Mouse (Mus musculus): ENCODE measurements around the gene Sesn3.
"Not testable (repeated sequence)": the region's sequence is repeated elsewhere in the genome, so short reads cannot be mapped to it uniquely, and the experiment has no call there.

The Sesn3 gene

GRCm38 (mm10) chr9:14274986-14275720 lies at the start of gene Sesn3:
Gene Sesn3 (plus strand): TSS chr9:14275067.
- DNase-seq (ENCODE audit: extremely low spot score), result peak; percentile 77

DNA sequence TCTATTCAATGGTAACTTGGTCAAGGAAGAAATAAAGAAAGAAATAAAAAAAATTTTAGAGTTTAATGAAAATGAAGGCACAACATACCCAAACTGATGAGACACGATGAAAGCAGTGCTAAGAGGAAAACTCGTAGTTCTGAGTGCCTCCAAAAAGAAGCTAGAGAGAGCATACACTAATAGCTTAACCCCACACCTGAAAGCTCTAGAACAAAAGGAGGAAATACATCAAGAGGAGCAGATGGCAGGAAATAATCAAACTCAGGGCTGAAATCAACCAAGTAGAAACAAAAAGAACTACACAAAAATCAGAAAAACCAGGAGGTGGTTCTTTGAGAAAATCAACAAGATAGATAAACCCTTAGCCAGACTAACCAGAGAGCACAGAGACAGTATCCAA lies 47.8 kb upstream of the Sesn3 start:
- DNase-seq (ENCODE audit: extremely low spot score), result not testable (repeated sequence)

- DNase-seq (ENCODE audit: extremely low spot score), result peak; percentile 30
Measured at GRCm38 (mm10) chr9:14233702-14234373, 41.0 kb upstream of the Sesn3 start.

GRCm38 (mm10) chr9:14235286-14235685 lies 39.6 kb upstream of the Sesn3 start:
- no peak for DNase-seq (ENCODE audit: extremely low spot score)

GRCm38 (mm10) chr9:14241003-14241402 lies 33.9 kb upstream of the Sesn3 start:
- not testable (repeated sequence) for DNase-seq (ENCODE audit: extremely low spot score)

DNA sequence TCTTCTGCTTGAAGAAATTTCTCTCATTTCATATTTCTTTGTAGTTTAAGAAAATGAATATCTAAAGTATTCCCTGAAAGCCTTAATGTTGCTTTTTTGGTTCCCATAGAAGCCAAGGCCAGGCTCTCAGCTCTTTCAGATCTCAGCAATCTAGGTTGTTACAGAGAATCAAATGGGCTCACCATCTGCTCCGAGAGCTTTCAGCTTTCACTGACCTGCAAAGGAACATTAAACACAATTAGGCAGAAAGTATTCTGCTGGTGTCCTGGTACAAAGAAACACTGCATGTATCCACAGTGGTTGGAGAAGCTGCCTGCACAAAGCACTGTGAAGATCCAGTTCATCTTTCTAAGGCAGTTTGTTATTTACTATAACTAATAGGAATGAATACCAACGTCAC lies 32.6 kb upstream of the Sesn3 start:
- no peak for DNase-seq (ENCODE audit: extremely low spot score)

- DNase-seq (ENCODE audit: extremely low spot score), result no peak
Measured at GRCm38 (mm10) chr9:14244528-14244927, 30.3 kb upstream of the Sesn3 start.

DNA sequence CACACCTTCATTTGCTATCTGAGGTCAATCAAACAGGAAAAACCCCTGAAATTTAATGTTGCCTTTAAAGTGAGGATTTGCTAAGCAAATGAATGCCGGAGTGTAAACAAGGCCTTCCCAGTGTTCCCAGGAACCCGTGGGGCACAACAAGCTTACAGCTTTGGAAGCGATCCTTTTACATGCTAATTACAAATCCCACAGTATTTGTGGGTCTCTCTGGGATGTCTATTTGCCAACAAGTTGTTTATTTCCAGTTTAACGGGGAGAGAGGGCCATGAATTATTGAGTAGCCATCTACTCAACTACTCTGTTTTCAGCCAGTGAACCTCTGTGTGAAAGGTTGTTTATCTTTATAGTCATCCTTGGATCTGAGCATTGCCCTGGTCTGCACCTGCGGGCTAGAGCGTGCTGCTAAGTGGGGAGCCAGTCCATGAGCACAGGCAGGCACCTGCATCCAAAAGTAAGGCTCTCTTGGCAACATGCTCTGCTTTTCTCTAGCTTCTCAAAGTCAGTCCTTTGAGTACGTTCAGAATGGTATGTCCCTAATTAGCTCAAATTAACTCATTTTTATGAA lies 29.8 kb upstream of the Sesn3 start:
- no peak for DNase-seq (ENCODE audit: extremely low spot score)

DNA sequence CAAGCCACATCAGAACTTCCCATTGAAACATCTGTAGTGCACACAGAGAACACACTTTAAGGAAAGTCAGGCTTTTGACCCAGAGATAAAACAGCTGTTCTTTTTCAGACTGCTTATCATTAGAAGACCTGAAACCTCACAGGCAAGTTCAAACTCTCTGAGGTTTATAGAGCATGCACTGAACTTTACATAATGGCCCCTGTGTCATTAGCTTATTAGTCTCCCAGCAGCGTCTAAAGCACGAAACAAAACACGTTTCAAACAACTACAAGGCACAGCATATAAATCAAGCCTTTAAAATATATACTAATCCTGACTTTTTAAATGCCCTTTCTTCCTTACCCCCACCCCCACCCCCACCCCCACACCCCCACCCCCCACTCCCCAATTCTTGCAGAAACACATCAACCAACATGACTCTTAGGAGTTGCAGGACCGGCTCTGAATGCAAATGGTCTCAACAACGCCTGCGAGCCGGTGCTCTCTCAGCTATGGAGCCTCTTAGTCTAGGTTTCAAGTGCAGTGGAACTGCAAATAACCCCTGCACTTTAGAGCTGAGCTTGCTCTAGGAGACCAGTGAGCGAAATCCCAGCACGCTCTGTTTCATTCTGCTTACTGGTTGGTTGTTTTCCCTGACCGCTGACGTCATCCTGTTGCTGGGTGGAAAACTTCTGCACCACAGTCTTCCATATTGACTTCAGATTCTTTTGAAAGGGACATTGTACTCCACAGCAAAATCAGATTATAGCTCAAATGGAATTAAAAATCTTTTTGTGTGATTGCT lies 28.7 kb upstream of the Sesn3 start:
- peak; percentile 41 for DNase-seq (ENCODE audit: extremely low spot score)

DNA sequence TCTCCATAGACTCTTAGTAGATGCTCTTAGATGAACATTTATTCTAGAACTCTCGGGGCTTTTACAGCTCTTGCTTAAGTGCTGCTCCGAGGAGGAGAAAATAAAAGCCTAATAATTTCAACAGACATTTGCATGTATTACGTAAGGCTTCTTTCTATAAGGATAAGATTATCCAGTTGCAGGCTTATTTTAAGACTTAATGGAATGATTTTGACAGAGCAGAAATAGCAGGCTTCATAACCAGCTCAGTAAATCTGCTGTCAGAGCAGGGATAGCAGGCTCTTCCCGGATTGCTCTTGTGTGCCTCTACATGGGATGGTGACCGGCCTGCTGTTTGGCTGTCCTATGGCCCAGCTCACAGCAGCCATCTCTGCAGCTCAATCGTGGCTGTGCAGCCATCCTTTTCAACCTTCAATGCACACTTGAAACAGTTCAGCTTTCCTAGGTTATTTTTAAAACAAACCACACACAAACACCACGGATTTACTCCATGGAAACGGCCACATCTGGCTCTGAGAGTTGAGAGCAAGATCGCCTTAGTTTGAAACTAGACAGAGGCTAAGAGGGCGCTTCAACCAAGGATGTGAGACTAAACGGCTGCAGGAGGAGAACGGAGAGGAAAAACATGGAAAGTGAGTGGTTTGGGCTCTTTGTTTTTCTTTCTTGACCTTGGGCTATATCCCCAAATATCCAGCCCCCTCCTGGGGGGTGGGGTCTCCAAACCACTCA lies 27.2 kb upstream of the Sesn3 start:
- no peak for DNase-seq (ENCODE audit: extremely low spot score)

- no peak for DNase-seq (ENCODE audit: extremely low spot score)
Measured at GRCm38 (mm10) chr9:14248209-14248596, 26.7 kb upstream of the Sesn3 start.

DNA sequence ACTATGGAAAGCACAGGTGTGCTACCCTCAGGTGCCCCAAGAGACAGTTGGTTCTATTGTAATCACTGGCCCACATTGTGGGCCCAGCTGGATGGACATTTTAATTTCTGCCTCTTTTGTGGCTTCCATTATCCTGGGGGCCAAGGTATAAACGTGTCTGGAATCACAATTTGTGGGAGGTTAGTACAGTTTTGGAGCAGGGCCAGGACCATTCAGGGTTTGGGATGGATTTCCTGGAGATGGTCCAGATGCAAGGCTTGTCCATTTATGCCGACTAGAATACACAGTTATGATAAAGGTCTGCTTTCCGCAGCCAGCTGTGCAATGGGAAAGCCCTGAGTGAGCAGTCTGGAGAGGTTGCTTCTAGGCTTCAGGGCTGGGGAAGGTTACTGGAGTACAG lies 13.7 kb upstream of the Sesn3 start:
- DNase-seq (ENCODE audit: extremely low spot score), result no peak

- no peak for DNase-seq (ENCODE audit: extremely low spot score)
Measured at GRCm38 (mm10) chr9:14262568-14262972, 12.3 kb upstream of the Sesn3 start.

DNA sequence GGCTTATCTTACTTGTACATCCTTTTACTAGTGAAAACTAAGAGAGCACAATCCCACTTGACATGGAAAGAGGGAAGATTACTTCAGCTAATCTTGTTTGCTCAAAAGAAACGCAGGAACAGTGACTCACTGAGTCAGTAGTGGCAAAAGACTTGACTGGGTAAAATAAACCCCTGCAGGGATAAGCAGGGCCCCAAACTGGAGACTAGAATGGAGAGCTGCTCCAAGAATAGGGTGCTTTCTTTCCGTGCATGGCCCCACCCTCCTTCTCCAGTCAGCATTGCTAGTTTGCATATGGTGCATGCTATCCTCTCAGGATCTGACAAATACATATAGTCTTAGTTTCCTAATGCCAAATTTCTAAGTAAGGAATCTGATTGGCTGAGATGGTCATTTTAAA lies 8.4 kb upstream of the Sesn3 start:
- no peak for DNase-seq (ENCODE audit: extremely low spot score)

GRCm38 (mm10) chr9:14268578-14268977 lies 6.3 kb upstream of the Sesn3 start:
- DNase-seq (ENCODE audit: extremely low spot score), result no peak

DNA sequence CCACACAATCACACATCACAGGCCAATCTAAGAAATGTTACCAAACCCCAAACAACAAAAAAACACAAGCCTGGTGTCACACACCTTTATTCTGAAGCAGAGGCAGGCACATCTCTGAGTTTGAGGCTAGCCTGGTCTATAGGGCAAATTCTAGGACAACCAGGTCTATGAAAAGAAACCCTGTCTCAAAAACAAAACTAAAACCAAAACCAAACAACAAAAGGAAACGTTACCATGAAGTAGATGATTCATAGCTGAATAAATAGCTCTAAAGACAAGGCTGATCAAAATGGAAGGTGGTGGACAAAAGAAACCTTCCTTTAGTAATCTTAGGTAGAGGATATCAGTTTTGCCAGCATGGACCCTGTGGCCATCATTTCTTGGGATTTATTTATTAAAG lies 1.9 kb upstream of the Sesn3 start:
- no peak for DNase-seq (ENCODE audit: extremely low spot score)

- DNase-seq (ENCODE audit: extremely low spot score), result no peak
Measured at GRCm38 (mm10) chr9:14274586-14274985, 281 bp upstream of the Sesn3 start.

DNA sequence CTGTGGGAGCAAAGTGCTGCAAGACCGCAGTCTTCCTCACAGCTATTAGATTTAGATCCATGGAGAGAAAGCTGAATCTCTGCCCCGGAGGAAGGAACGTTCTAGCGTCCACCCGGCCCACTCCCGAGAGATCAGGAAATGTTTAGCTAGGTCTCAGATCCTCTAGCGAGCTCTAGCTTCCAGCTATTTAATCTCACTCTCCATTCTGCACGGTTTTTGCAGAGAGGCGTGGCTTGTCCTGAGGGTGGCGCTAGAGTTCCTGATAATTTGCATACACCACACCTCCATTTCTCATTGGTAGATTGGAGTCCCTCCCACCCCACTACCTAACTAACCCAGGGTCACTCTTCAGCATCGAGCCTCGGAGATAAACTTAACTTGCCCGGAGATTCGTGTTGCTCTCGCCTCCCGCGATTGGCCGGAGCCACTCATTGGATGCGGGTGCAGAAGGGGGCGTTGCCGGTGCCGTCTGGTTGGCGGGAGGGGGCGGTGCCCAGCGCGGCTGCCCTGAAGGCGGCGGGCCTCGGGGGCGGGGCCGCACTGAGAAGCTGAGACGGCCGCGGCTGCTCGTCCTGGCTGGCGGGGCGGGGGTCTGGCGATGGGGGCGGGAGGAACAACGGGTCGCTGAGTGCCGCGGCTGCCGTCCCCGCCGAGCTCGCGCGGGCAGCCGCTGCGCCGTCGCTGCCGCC lies 1.1 kb downstream of the Sesn3 start:
- peak; percentile 97 for DNase-seq (ENCODE audit: extremely low spot score)

- no peak for DNase-seq (ENCODE audit: extremely low spot score)
Measured at GRCm38 (mm10) chr9:14276481-14277287, 1.8 kb downstream of the Sesn3 start.

- peak; percentile 50 for DNase-seq (ENCODE audit: extremely low spot score)
Measured at GRCm38 (mm10) chr9:14277365-14277991, 2.6 kb downstream of the Sesn3 start.
